Mouse (Mus musculus) midbrain, embryonic 13.5 days (tissue): ENCODE data around the gene Abcc8. TPM values are rescaled to one million over a fixed set of nuclear protein-coding genes. Genes with fewer than 3 reads are reported as not detected.

Experiments
- ATAC-seq: fragments of 200-750 bp; cut with Nextera tagmentation; 2 replicates; pipeline ENCODE4 v1.8.0; 2017; ENCODE audit warnings: mild to moderate bottlenecking, moderate TSS enrichment, moderate library complexity
- H3K27ac ChIP-seq: fragments of 300-500 bp; sonication (generic); 2 replicates; pipeline ENCODE4 v1.5.1; 2015; ENCODE audit warnings: inconsistent platforms, mild to moderate bottlenecking, moderate library complexity
- H3K27me3 ChIP-seq: fragments of 300-500 bp; sonication (generic); 2 replicates; pipeline ENCODE4 v1.6.1; 2015; ENCODE audit warnings: mild to moderate bottlenecking, inconsistent platforms
- H3K36me3 ChIP-seq: fragments of 300-500 bp; sonication (generic); 2 replicates; pipeline ENCODE4 v1.6.1; 2015; ENCODE audit warnings: mild to moderate bottlenecking, inconsistent platforms
- H3K4me1 ChIP-seq: fragments of 300-500 bp; sonication (generic); replicated peaks from 2 replicates; pipeline ENCODE4 v1.6.1; 2015; ENCODE audit warnings: inconsistent platforms
- H3K4me2 ChIP-seq: fragments of 300-500 bp; sonication (generic); replicated peaks from 2 replicates; pipeline ENCODE4 v1.6.1; 2015; ENCODE audit warnings: moderate library complexity, mild to moderate bottlenecking, inconsistent platforms
- H3K4me3 ChIP-seq: fragments of 300-500 bp; sonication (generic); replicated peaks from 2 replicates; pipeline ENCODE4 v1.5.1; 2015; ENCODE audit warnings: mild to moderate bottlenecking, inconsistent platforms
- H3K9ac ChIP-seq: fragments of 300-500 bp; sonication (generic); replicated peaks from 2 replicates; pipeline ENCODE4 v1.6.1; 2015; ENCODE audit warnings: mild to moderate bottlenecking, inconsistent platforms
- H3K9me3 ChIP-seq: fragments of 300-500 bp; sonication (generic); 2 replicates; pipeline ENCODE4 v1.6.1; 2016; ENCODE audit warnings: mild to moderate bottlenecking, inconsistent platforms
- WGBS: fragments of 180-500 bp; shearing (Covaris S2); methylation state at CpG from one replicate; pipeline ENCODE4 v1.1.7; 2015; 5-methylcytosine and 5-hydroxymethylcytosine counted together
- polyA plus RNA-seq: library from polyadenylated mRNA; unstranded; fragments of >200 nt; fragmentation: Nextera tagmentation; extraction: Ambion mirVana; gene quantifications from 2 replicates; pipeline ENCODE4 v1.2.1, GENCODE M21; 2015

Abcc8 gene
- polyA plus RNA-seq, 1 experiment from 2014 or later = 2.3 TPM

DNA sequence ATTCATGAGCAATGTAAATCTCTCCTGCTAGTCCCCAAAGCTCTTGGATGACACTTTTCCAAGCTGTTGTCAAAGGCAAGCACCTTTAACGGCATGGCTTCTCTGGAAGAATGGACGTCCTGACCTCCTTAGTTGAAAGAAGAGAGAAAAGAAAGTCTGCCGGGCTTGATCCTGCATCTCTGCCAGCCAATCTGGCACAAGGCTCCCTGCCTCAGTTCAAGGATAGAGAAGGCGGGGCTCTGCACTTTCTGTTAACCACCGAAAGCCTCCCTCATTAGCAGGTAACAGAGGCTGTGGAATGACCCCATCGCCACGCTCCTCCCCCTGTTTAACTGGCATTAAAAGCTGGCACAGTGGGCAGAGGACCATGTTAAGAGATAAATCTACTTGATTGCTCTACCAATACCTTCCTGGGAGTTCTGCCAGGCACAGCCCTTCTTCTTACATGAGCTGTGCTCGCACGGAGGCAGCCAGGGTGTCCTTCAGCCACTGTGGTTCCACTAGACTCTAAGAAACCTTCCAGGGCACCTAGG lies 26.9 kb downstream of the Abcc8 start:
- WGBS = 56% methylated on average over 9 of the region's 9 CpGs
- no peaks in the 10 kb centered on the region for H3K36me3 ChIP-seq
- peaks cover 2% of the 10 kb centered on the region; the same call in 1 of the 2 replicates for H3K27me3 ChIP-seq
- no peak overlapping the region for H3K4me3 ChIP-seq
- no peaks in the 10 kb centered on the region for H3K9me3 ChIP-seq
- H3K9ac ChIP-seq = no peak overlapping the region
- no peak for ATAC-seq
- H3K4me1 ChIP-seq = peaks cover 37% of the 10 kb centered on the region
- no peak overlapping the region for H3K27ac ChIP-seq
- no peak overlapping the region for H3K4me2 ChIP-seq

DNA sequence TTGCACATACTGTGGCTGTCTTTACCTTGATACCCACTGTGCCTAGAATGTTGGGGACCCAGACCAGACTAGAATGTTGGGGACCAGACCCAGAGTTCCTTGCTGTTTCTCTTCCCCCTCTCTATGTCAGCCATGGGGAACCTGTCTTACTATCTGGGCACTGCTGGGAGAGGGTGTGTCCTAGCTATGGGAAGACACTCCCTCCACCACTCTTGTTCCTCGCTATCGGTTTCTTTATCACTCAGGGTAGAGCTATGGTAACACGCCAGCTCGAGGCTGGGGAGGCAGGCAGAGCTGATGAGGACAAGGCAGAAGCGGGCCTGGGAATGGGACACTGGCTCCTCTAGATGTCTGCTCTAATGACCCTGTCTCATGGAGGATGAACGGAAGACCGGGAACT lies 32.4 kb downstream of the Abcc8 start:
- Histone ChIP-seq H3K4me1 (peaks cover 22% of the 10 kb centered on the region), H3K27ac (peak overlapping the region; percentile 76), H3K4me2 (no peak overlapping the region), H3K36me3 (no peaks in the 10 kb centered on the region), H3K4me3 (no peak overlapping the region), H3K9me3 (no peaks in the 10 kb centered on the region), H3K27me3 (no peaks in the 10 kb centered on the region), H3K9ac (no peak overlapping the region)
- 94% methylated on average over 7 of the region's 7 CpGs for WGBS
- ATAC-seq = no peak

- Histone ChIP-seq H3K4me2 (no peak overlapping the region), H3K9ac (no peak overlapping the region), H3K27ac (peak overlapping the region; percentile 76), H3K9me3 (no peaks in the 10 kb centered on the region), H3K4me3 (no peak overlapping the region), H3K4me1 (peaks cover 18% of the 10 kb centered on the region), H3K27me3 (no peaks in the 10 kb centered on the region), H3K36me3 (no peaks in the 10 kb centered on the region)
- 55% methylated on average over 7 of the region's 7 CpGs for WGBS
- ATAC-seq = peak; percentile 41
Observed at GRCm38 (mm10) chr7:46146675-46147308, 33.0 kb downstream of the Abcc8 start.

GRCm38 (mm10) chr7:46144061-46144460 lies 35.8 kb downstream of the Abcc8 start:
- ATAC-seq = no peak
- H3K4me1 ChIP-seq = peaks cover 18% of the 10 kb centered on the region
- no peaks in the 10 kb centered on the region for H3K36me3 ChIP-seq
- H3K27ac ChIP-seq = peak overlapping the region; percentile 44; the same call in 1 of the 2 replicates
- H3K4me3 ChIP-seq = no peak overlapping the region
- no peak overlapping the region for H3K9ac ChIP-seq
- 76% methylated on average over 8 of the region's 8 CpGs for WGBS
- no peaks in the 10 kb centered on the region for H3K9me3 ChIP-seq
- H3K27me3 ChIP-seq = no peaks in the 10 kb centered on the region
- no peak overlapping the region for H3K4me2 ChIP-seq

DNA sequence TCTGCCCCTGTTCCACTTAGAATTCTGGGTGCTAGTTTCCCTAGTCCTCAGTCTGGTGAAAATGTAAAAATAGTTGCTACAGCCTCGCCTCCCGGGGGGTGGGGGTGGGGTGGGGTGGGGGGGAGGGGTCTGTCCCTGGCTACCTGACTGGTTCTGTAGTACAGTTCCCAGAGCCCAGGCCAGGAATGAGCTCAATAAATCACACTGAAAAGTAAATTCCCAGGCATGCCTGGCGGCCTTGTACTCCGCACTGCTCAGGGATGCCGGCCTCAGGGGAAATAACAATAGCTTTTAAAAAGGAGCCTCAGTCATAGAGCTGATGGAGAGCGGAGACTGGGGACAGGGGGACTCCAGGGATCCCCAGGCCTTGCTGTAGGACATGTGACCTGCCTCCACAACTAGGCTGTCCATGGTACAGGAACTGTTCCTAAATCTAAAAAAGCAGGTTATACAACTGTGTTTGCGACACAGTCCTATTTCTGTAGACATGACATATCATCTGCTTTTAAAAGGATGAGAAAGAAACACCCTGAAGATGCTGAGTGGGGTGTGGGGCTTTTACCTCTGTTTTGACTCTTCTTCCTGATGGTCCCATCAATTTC lies 41.4 kb downstream of the Abcc8 start:
- Histone ChIP-seq H3K36me3 (no peaks in the 10 kb centered on the region), H3K9me3 (no peaks in the 10 kb centered on the region), H3K27ac (no peak overlapping the region), H3K4me1 (peaks cover 15% of the 10 kb centered on the region), H3K4me2 (no peak overlapping the region), H3K9ac (no peak overlapping the region), H3K27me3 (no peaks in the 10 kb centered on the region), H3K4me3 (no peak overlapping the region)
- ATAC-seq = no peak
- 45% methylated on average over 7 of the region's 7 CpGs for WGBS

DNA sequence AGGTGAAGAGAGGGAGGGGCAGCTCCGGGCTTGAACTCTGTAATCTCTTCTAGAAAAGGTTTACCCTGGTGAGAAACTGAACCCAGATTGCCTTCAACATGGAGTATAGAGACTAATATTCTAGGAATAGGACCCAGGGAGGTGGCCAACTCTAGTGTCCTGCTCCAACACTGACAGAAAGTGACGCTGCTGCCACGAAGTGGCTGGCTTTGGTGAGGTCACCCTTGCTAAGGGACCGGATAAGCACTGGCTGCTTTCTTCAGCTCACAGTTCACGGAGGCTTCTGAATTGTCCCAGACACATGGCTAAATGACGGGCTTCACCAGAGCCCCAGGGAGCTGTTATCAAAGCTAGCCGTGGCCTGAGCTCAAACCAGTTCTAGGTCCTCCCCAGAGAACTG lies 46.0 kb downstream of the Abcc8 start:
- H3K36me3 ChIP-seq = no peaks in the 10 kb centered on the region
- H3K27ac ChIP-seq = 0 out of 2 replicates have a peak overlapping the region, but pooled peaks have one; percentile 30
- H3K9ac ChIP-seq = no peak overlapping the region
- H3K4me3 ChIP-seq = no peak overlapping the region
- H3K4me1 ChIP-seq = peaks cover 33% of the 10 kb centered on the region
- peaks cover 14% of the 10 kb centered on the region; the same call in 1 of the 2 replicates for H3K27me3 ChIP-seq
- no peak overlapping the region for H3K4me2 ChIP-seq
- H3K9me3 ChIP-seq = no peaks in the 10 kb centered on the region
- WGBS = 31% methylated on average over 7 of the region's 7 CpGs
- ATAC-seq = no peak

DNA sequence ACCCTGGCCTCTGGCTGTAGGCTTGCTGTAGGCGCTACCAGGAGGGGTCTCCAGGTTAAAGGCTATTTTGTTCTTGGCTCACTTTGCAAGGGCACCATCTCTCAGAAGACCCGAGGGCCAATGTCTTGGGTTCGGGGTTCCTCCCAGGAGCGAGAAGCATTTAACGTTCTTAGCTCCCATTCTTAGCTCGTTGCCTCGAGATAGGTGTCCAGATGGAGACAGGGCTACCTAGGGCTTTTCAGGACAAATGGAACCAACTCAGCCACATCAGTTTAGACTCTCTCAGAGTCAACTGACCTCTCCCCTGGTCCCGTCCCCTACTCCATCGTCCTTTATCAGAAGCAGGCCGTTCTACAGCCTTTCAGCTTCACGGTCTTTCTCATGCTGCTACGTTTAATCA lies 47.6 kb downstream of the Abcc8 start:
- Histone ChIP-seq H3K27ac (no peak overlapping the region), H3K36me3 (no peaks in the 10 kb centered on the region), H3K4me3 (no peak overlapping the region), H3K4me2 (no peak overlapping the region), H3K27me3 (peaks cover 14% of the 10 kb centered on the region; the same call in 1 of the 2 replicates), H3K9ac (no peak overlapping the region), H3K4me1 (peaks cover 35% of the 10 kb centered on the region), H3K9me3 (no peaks in the 10 kb centered on the region)
- WGBS = 91% methylated on average over 12 of the region's 12 CpGs
- ATAC-seq = no peak

DNA sequence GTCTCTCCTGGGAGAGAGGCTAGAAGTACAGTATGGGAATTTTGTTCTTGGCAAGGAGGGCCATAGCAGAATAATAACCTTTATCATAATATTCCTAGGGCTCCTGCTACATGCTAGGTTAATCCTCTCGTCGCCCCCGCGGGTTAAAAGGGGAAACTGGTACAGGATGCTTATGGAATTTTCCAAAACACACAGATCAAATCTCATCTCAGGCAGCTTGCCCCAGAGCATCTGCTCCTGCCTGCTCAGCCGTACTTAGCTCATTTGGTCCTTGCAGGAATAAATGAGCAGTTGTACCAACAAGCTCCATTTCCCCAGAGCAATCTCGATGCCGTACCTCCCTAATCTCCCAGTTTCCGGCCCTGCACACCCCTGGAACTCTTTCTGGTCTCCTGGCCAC lies 48.0 kb downstream of the Abcc8 start:
- Histone ChIP-seq H3K36me3 (no peaks in the 10 kb centered on the region), H3K9me3 (no peaks in the 10 kb centered on the region), H3K9ac (no peak overlapping the region), H3K4me1 (peaks cover 35% of the 10 kb centered on the region), H3K27me3 (peaks cover 14% of the 10 kb centered on the region; the same call in 1 of the 2 replicates), H3K4me3 (no peak overlapping the region), H3K4me2 (no peak overlapping the region), H3K27ac (no peak overlapping the region)
- WGBS = 61% methylated on average over 8 of the region's 8 CpGs
- ATAC-seq = no peak

GRCm38 (mm10) chr7:46131266-46131665 lies 48.6 kb downstream of the Abcc8 start:
- H3K27ac ChIP-seq = 0 out of 2 replicates have a peak overlapping the region, but pooled peaks have one; percentile 42
- H3K4me2 ChIP-seq = no peak overlapping the region
- no peak overlapping the region for H3K4me3 ChIP-seq
- H3K4me1 ChIP-seq = peaks cover 35% of the 10 kb centered on the region
- no peak; the same call in 1 of the 2 replicates for ATAC-seq
- peaks cover 14% of the 10 kb centered on the region; the same call in 1 of the 2 replicates for H3K27me3 ChIP-seq
- 15% methylated on average over 3 of the region's 3 CpGs for WGBS
- H3K9ac ChIP-seq = no peak overlapping the region
- no peaks in the 10 kb centered on the region for H3K9me3 ChIP-seq
- no peaks in the 10 kb centered on the region for H3K36me3 ChIP-seq

GRCm38 (mm10) chr7:46130723-46131122 lies 49.1 kb downstream of the Abcc8 start:
- H3K9me3 ChIP-seq = no peaks in the 10 kb centered on the region
- H3K9ac ChIP-seq = no peak overlapping the region
- peaks cover 14% of the 10 kb centered on the region; the same call in 1 of the 2 replicates for H3K27me3 ChIP-seq
- no peak overlapping the region for H3K4me2 ChIP-seq
- 74% methylated on average over 7 of the region's 7 CpGs for WGBS
- ATAC-seq = no peak
- H3K36me3 ChIP-seq = no peaks in the 10 kb centered on the region
- H3K4me3 ChIP-seq = no peak overlapping the region
- peaks cover 35% of the 10 kb centered on the region for H3K4me1 ChIP-seq
- no peak overlapping the region for H3K27ac ChIP-seq

DNA sequence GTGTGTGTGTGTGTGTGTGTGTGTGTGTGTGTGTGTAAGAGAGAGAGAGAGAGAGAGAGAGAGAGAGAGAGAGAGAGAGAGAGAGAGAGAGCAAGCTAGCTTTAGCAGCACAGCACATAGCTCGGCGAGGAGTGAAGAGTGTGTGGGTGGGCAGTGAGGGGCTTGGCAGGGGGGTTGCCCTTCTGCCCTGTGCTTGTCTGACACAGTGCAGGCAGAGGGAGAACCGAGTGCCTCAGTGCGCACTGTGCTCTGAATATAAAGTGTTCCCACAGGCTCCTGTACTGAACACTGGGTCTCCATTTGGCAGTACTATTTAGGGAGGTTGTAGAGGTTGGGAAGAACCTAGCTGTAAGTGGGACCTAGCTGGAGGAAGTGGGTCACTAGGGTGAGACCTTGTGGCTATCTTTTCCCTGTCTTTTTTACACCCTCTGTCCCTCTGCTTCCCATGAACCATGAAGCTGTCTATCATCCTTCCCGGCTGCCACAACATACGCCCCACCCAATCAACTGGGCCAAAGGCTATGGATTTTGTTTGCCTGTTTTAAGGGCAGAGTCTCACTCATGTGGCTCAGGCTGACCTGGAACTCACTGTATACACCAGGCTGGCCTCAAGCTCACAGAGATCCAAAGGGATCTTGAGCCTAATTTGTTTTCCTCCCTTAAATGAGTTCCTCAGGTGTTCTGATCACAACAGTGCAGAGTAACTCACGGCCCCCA lies 50.2 kb downstream of the Abcc8 start:
- no peak overlapping the region for H3K27ac ChIP-seq
- H3K9me3 ChIP-seq = no peaks in the 10 kb centered on the region
- H3K4me1 ChIP-seq = peaks cover 33% of the 10 kb centered on the region
- H3K36me3 ChIP-seq = no peaks in the 10 kb centered on the region
- WGBS = 43% methylated on average over 7 of the region's 7 CpGs
- ATAC-seq = 0 out of 2 replicates have a peak, but pooled peaks have one; percentile 41
- no peak overlapping the region for H3K4me2 ChIP-seq
- H3K9ac ChIP-seq = no peak overlapping the region
- no peak overlapping the region for H3K4me3 ChIP-seq
- peaks cover 14% of the 10 kb centered on the region; the same call in 1 of the 2 replicates for H3K27me3 ChIP-seq

- no peak overlapping the region for H3K4me2 ChIP-seq
- H3K27me3 ChIP-seq = peaks cover 14% of the 10 kb centered on the region; the same call in 1 of the 2 replicates
- no peaks in the 10 kb centered on the region for H3K9me3 ChIP-seq
- peak; percentile 59; the same call in 1 of the 2 replicates for ATAC-seq
- peaks cover 24% of the 10 kb centered on the region for H3K4me1 ChIP-seq
- H3K9ac ChIP-seq = no peak overlapping the region
- no peak overlapping the region for H3K4me3 ChIP-seq
- H3K27ac ChIP-seq = no peak overlapping the region
- 46% methylated on average over 7 of the region's 7 CpGs for WGBS
- H3K36me3 ChIP-seq = no peaks in the 10 kb centered on the region
Observed at GRCm38 (mm10) chr7:46128196-46128595, 51.6 kb downstream of the Abcc8 start.
